Mouse (Mus musculus) intestine, embryonic 15.5 days (tissue): Measurements from ENCODE around the gene Gm3448. TPM values are rescaled to one million over a fixed set of nuclear protein-coding genes. Genes with fewer than 3 reads are reported as not detected.
"Not testable (repeated sequence)": the region's sequence is repeated elsewhere in the genome, so short reads cannot be mapped to it uniquely, and the experiment has no call there.

Source experiments
- ATAC-seq: fragments of 200-750 bp; cut with Nextera tagmentation; 2 replicates; pipeline ENCODE4 v1.8.0; 2017; ENCODE audit warnings: moderate TSS enrichment, moderate library complexity
- H3K27ac ChIP-seq: fragments of 300-500 bp; sonication (generic); 2 replicates; pipeline ENCODE4 v1.5.1; 2015; ENCODE audit warnings: mild to moderate bottlenecking, inconsistent platforms
- H3K27me3 ChIP-seq: fragments of 300-500 bp; sonication (generic); replicated peaks from 2 replicates; pipeline ENCODE4 v1.6.1; 2015; ENCODE audit warnings: inconsistent platforms
- H3K36me3 ChIP-seq: fragments of 300-500 bp; sonication (generic); 2 replicates; pipeline ENCODE4 v1.6.1; 2015; ENCODE audit warnings: inconsistent platforms
- H3K4me1 ChIP-seq: fragments of 300-500 bp; sonication (generic); replicated peaks from 2 replicates; pipeline ENCODE4 v1.6.1; 2015; ENCODE audit warnings: inconsistent platforms
- H3K4me2 ChIP-seq: fragments of 300-500 bp; sonication (generic); replicated peaks from 2 replicates; pipeline ENCODE4 v1.6.1; 2015; ENCODE audit warnings: mild to moderate bottlenecking, inconsistent platforms
- H3K4me3 ChIP-seq: fragments of 300-500 bp; sonication (generic); replicated peaks from 2 replicates; pipeline ENCODE4 v1.5.1; 2015; ENCODE audit warnings: inconsistent platforms
- H3K9ac ChIP-seq: fragments of 300-500 bp; sonication (generic); 2 replicates; pipeline ENCODE4 v1.6.1; 2015; ENCODE audit warnings: inconsistent platforms
- H3K9me3 ChIP-seq: fragments of 300-500 bp; sonication (generic); 2 replicates; pipeline ENCODE4 v1.6.1; 2016; ENCODE audit warnings: inconsistent platforms
- WGBS: fragments of 180-500 bp; shearing (Covaris S2); methylation state at CpG from one replicate; pipeline ENCODE4 v1.1.7; 2015; 5-methylcytosine and 5-hydroxymethylcytosine counted together
- polyA plus RNA-seq: library from polyadenylated mRNA; unstranded; fragments of >200 nt; fragmentation: Nextera tagmentation; extraction: Ambion mirVana; gene quantifications from 2 replicates; pipeline ENCODE4 v1.2.1, GENCODE M21; 2015

The Gm3448 gene
- polyA plus RNA-seq, 1 experiment from 2014 or later: 4.3 TPM

DNA sequence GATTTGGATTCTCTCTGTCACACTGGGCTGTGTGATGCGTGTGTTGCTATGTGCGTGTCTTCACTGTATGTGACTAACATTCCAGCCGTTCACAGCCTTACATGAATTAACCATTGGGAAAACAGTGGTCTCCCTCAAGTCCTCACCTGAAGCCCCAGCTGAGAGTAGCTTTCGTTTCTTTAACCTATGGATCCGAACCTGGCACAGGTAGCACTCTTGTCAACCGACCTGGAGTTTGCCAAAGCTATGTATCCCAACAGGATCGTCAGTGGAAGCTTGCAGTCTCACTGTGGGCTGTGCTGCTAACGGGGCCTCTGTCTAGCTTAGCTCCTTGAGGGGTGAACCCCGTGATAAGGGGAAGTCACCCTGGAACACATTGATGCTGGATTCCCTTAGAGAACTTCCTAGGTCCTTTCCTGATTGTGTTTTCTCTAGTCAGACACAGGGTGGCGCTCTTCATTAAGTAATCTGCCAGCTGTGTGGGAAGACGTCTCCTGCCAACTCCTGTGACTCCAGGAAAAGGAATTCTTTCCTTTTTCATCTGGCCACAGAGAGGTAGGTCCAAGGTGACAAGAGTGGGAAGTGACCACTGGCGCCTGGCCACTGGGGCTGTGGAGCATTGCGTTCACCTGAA lies 24.2 kb upstream of the Gm3448 start:
- H3K9me3 ChIP-seq: no peaks in the 10 kb centered on the region
- peak; percentile 64 for ATAC-seq
- WGBS: 38% methylated on average over 13 of the region's 13 CpGs
- H3K4me3 ChIP-seq: no peak overlapping the region
- no peak overlapping the region for H3K9ac ChIP-seq
- peak overlapping the region; percentile 32 for H3K4me2 ChIP-seq
- no peaks in the 10 kb centered on the region for H3K27me3 ChIP-seq
- H3K4me1 ChIP-seq: peaks cover 16% of the 10 kb centered on the region
- H3K36me3 ChIP-seq: no peaks in the 10 kb centered on the region
- no peak overlapping the region for H3K27ac ChIP-seq

- Histone ChIP-seq H3K4me3 (no peak overlapping the region), H3K27me3 (no peaks in the 10 kb centered on the region), H3K9me3 (no peaks in the 10 kb centered on the region), H3K4me1 (no peaks in the 10 kb centered on the region), H3K9ac (no peak overlapping the region), H3K4me2 (no peak overlapping the region), H3K36me3 (0 out of 2 replicates have a peak, but pooled peaks cover 9% of the 10 kb centered on the region), H3K27ac (no peak overlapping the region)
- 94% methylated on average over 6 of the region's 6 CpGs for WGBS
- no peak for ATAC-seq
These were observed 19.0 kb upstream of the Gm3448 start for GRCm38 (mm10) chr17:15060356-15060755.

DNA sequence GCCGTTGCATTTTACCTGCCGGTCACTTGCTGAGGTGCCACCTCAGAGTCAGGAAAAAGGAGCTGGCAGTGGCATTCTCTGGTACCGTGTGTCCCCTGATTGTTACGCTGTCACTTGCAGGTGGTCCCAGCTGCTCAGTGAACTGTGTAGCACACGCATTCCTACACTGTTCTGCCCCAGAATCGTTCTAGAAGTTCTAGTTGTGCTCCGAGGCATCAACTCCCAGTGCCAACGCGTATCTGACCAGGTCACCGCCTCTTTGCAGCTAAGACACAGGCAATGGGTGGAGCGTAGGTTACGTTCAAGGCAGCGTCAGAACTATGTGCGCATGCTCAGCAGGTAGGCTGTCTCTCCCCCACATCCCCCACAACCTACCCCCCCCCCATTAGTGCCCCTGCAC lies 18.3 kb upstream of the Gm3448 start:
- 95% methylated on average over 14 of the region's 14 CpGs for WGBS
- 0 out of 2 replicates have a peak, but pooled peaks cover 9% of the 10 kb centered on the region for H3K36me3 ChIP-seq

GRCm38 (mm10) chr17:15058161-15058591 lies 16.8 kb upstream of the Gm3448 start:
- ATAC-seq: no peak
- WGBS: 80% methylated on average over 5 of the region's 5 CpGs

More for the DNA sequence above, 18.3 kb upstream of the Gm3448 start:
- no peak for ATAC-seq
- no peak overlapping the region for H3K9ac ChIP-seq
- H3K4me1 ChIP-seq: no peaks in the 10 kb centered on the region
- no peak overlapping the region for H3K4me2 ChIP-seq
- no peaks in the 10 kb centered on the region for H3K9me3 ChIP-seq
- no peaks in the 10 kb centered on the region for H3K27me3 ChIP-seq
- no peak overlapping the region for H3K27ac ChIP-seq
- H3K4me3 ChIP-seq: no peak overlapping the region

GRCm38 (mm10) chr17:15055925-15056324 lies 14.6 kb upstream of the Gm3448 start:
- no peaks in the 10 kb centered on the region for H3K4me1 ChIP-seq
- H3K9ac ChIP-seq: no peak overlapping the region
- no peak for ATAC-seq
- H3K27ac ChIP-seq: no peak overlapping the region
- H3K36me3 ChIP-seq: 0 out of 2 replicates have a peak, but pooled peaks cover 9% of the 10 kb centered on the region
- WGBS: 79% methylated on average over 4 of the region's 4 CpGs
- no peaks in the 10 kb centered on the region for H3K27me3 ChIP-seq
- H3K9me3 ChIP-seq: no peaks in the 10 kb centered on the region
- no peak overlapping the region for H3K4me2 ChIP-seq
- no peak overlapping the region for H3K4me3 ChIP-seq

More at GRCm38 (mm10) chr17:15058161-15058591, 16.8 kb upstream of the Gm3448 start:
- Histone ChIP-seq H3K9me3 (no peaks in the 10 kb centered on the region), H3K4me2 (no peak overlapping the region), H3K4me1 (no peaks in the 10 kb centered on the region), H3K27me3 (no peaks in the 10 kb centered on the region), H3K27ac (no peak overlapping the region), H3K9ac (no peak overlapping the region), H3K36me3 (0 out of 2 replicates have a peak, but pooled peaks cover 9% of the 10 kb centered on the region), H3K4me3 (no peak overlapping the region)

DNA sequence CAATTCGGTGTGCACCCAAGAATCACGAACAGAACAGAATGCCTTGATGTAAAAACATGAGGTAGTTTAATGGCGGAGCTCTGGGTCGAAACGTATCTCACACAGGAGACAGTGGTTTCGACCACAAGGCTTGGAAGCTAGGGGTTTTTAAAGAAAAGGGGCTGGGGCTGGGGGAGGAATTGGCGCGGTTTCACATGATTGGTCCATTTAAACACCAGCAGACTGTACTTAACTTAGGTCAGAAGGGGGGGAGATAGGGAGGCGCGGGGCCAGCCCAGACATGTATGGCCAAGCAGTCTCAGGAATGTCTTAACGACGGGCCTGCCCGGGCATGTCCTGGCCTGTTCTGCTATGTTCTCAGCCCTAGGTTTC lies 12.5 kb upstream of the Gm3448 start:
- H3K4me2 ChIP-seq, H3K4me1 ChIP-seq, H3K9me3 ChIP-seq, H3K9ac ChIP-seq, H3K27me3 ChIP-seq, H3K36me3 ChIP-seq, ATAC-seq, H3K4me3 ChIP-seq, H3K27ac ChIP-seq: not testable (repeated sequence)
- 88% methylated on average over 13 of the region's 13 CpGs for WGBS

- H3K9me3 ChIP-seq, H3K36me3 ChIP-seq, H3K4me2 ChIP-seq, H3K27ac ChIP-seq, H3K9ac ChIP-seq, ATAC-seq, H3K27me3 ChIP-seq, H3K4me1 ChIP-seq, H3K4me3 ChIP-seq: not testable (repeated sequence)
- 95% methylated on average over 5 of the region's 8 CpGs for WGBS
These were observed 12.0 kb upstream of the Gm3448 start for GRCm38 (mm10) chr17:15053183-15053828.

GRCm38 (mm10) chr17:15052766-15053165 lies 11.4 kb upstream of the Gm3448 start:
- not testable (repeated sequence) for H3K27ac ChIP-seq, H3K9me3 ChIP-seq, H3K4me3 ChIP-seq, H3K4me2 ChIP-seq, ATAC-seq, H3K4me1 ChIP-seq, H3K27me3 ChIP-seq, H3K9ac ChIP-seq, H3K36me3 ChIP-seq
- 81% methylated on average over 1 of the region's 1 CpGs for WGBS

DNA sequence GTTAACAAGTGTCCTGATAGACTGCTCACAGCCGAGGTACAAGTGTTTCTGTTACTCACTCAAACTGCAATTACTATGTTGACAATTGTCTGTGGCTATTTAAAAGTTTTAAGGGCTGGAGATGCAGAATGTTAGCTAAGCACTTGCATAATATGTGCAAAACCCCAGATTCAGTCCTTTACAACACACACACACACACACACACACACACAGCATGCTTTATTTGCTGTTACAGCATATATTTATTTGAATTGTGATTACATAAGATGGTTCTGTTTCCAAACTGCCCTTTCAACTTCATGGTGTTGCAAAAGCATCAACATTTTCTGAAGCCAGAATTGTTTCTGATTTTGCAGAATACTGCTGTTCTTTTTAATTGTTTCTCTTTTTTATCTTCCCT lies 9.0 kb upstream of the Gm3448 start:
- H3K27me3 ChIP-seq, H3K36me3 ChIP-seq, H3K4me3 ChIP-seq, H3K4me2 ChIP-seq, H3K9ac ChIP-seq, H3K27ac ChIP-seq, H3K9me3 ChIP-seq, H3K4me1 ChIP-seq, ATAC-seq: not testable (repeated sequence)
- WGBS: no CpG with 5 or more reads among the region's 1 CpGs

GRCm38 (mm10) chr17:15040455-15040854 lies 882 bp downstream of the Gm3448 start:
- no CpG with 5 or more reads among the region's 3 CpGs for WGBS
- H3K36me3 ChIP-seq, H3K27ac ChIP-seq, H3K9ac ChIP-seq, H3K4me1 ChIP-seq, H3K4me2 ChIP-seq, H3K4me3 ChIP-seq, H3K9me3 ChIP-seq, H3K27me3 ChIP-seq: not testable (repeated sequence)
- peak; percentile 53 for ATAC-seq

DNA sequence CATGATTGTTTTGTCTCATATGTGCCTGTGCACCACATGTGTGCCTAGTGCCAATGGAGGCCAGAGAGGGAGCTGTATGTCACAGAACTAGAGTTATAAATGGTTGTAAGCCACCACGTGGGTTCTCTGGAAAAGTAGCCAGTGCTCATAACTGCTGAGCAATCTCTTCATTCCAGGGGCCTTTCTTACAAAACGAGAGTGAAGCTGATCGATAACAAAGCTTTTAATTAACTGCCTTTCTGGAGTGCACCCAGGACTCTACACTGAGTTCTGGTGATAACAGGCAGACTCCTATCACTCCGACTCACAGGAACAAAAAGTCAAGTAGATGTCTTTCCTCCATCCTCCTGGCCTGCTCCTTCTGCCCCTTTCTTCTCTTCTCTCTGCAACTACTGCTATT lies 9.9 kb downstream of the Gm3448 start:
- H3K4me1 ChIP-seq, H3K4me3 ChIP-seq, ATAC-seq, H3K27me3 ChIP-seq, H3K36me3 ChIP-seq, H3K9ac ChIP-seq, H3K9me3 ChIP-seq, H3K4me2 ChIP-seq, H3K27ac ChIP-seq: not testable (repeated sequence)
- WGBS: no CpG with 5 or more reads among the region's 4 CpGs

DNA sequence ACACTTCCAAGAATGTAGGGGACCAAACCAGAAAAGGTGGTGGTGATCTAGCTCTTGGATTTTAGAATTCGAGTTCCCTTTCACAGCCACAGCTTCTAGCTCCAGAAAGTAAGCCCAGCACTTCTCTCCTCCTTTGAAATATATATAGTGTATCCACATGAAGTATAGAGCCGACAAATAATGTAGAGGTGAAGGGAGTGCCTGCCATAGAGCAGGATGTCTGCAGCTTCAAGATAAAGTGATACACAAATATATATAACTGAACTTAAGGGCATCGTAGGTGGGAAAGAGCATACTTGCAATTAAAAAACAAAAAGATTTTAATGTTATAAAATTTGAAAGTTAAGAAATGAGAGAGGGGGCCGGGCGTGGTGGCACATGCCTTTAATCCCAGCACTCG lies 15.8 kb downstream of the Gm3448 start:
- WGBS: no CpG with 5 or more reads among the region's 6 CpGs

More for the DNA sequence above, 15.8 kb downstream of the Gm3448 start:
- not testable (repeated sequence) for H3K27me3 ChIP-seq, H3K9ac ChIP-seq, ATAC-seq, H3K27ac ChIP-seq, H3K4me2 ChIP-seq, H3K4me3 ChIP-seq, H3K9me3 ChIP-seq, H3K36me3 ChIP-seq, H3K4me1 ChIP-seq
